Mouse (Mus musculus) cerebellum, adult 9-10 months (tissue): ENCODE measurements around the gene Hist2h3c2.
A peak's percentile ranks its signal among the peaks of the same experiment; 100 is the strongest.
"Not testable (repeated sequence)": the region's sequence is repeated elsewhere in the genome, so short reads cannot be mapped to it uniquely, and the experiment has no call there.

Experiments
- DNase-seq: peaks from one replicate; pipeline ENCODE4 v3.0.0; 2022

Hist2h3c2 gene

GRCm38 (mm10) chr3:96234914-96235313, 4.0 kb downstream of the Hist2h3c2 start:
- no peak for DNase-seq

GRCm38 (mm10) chr3:96231758-96232120, 7.2 kb downstream of the Hist2h3c2 start:
- no peak for DNase-seq

GRCm38 (mm10) chr3:96230910-96231757, 7.8 kb downstream of the Hist2h3c2 start:
- DNase-seq = no peak

GRCm38 (mm10) chr3:96230404-96230803, 8.5 kb downstream of the Hist2h3c2 start:
- no peak for DNase-seq

GRCm38 (mm10) chr3:96228828-96229227, 10.1 kb downstream of the Hist2h3c2 start:
- DNase-seq = no peak

- peak; percentile 12 for DNase-seq
Measured at GRCm38 (mm10) chr3:96226695-96227648, 12.0 kb downstream of the Hist2h3c2 start.

GRCm38 (mm10) chr3:96225421-96225820, 13.5 kb downstream of the Hist2h3c2 start:
- DNase-seq = peak; percentile 18

GRCm38 (mm10) chr3:96222774-96223173, 16.2 kb downstream of the Hist2h3c2 start:
- DNase-seq = peak; percentile 59

- no peak for DNase-seq
Measured at GRCm38 (mm10) chr3:96221640-96222038, 17.3 kb downstream of the Hist2h3c2 start.

- peak; percentile 95 for DNase-seq
Measured at GRCm38 (mm10) chr3:96220765-96221639, 17.9 kb downstream of the Hist2h3c2 start, which contains the start of the genes Hist2h2ac and Hist2h2be. Gene Hist2h2ac (minus strand): TSS chr3:96220880. Gene Hist2h2be (plus strand): TSS chr3:96221119.

- not testable (repeated sequence) for DNase-seq
Measured at GRCm38 (mm10) chr3:96220131-96220764, 18.7 kb downstream of the Hist2h3c2 start.

- DNase-seq = peak; percentile 94
Measured at GRCm38 (mm10) chr3:96219661-96220130, 19.2 kb downstream of the Hist2h3c2 start, which contains the start of the genes Bola1 and Hist2h2ab. Gene Bola1 (minus strand): TSS chr3:96219709. Gene Hist2h2ab (plus strand): TSS chr3:96219865.

GRCm38 (mm10) chr3:96219191-96219641, 19.7 kb downstream of the Hist2h3c2 start:
- DNase-seq = peak; percentile 65

- DNase-seq = no peak
Measured at GRCm38 (mm10) chr3:96209242-96209641, 29.7 kb downstream of the Hist2h3c2 start.

- DNase-seq = no peak
Measured at GRCm38 (mm10) chr3:96207819-96208218, 31.1 kb downstream of the Hist2h3c2 start.

- DNase-seq = no peak
Measured at GRCm38 (mm10) chr3:96199731-96200130, 39.2 kb downstream of the Hist2h3c2 start.

- DNase-seq = not testable (repeated sequence)
Measured at GRCm38 (mm10) chr3:96198601-96199251, 40.2 kb downstream of the Hist2h3c2 start.

GRCm38 (mm10) chr3:96198181-96198580, 40.7 kb downstream of the Hist2h3c2 start:
- peak; percentile 57 for DNase-seq

GRCm38 (mm10) chr3:96197129-96197749, 41.7 kb downstream of the Hist2h3c2 start:
- DNase-seq = peak; percentile 91

GRCm38 (mm10) chr3:96196437-96197128, 42.3 kb downstream of the Hist2h3c2 start:
- DNase-seq = peak; percentile 61
